Mouse (Mus musculus) frontal cortex, adult (tissue): ENCODE measurements around the gene Rhbg.

Experiments used
- ATAC-seq: cut with Nextera tagmentation; 2 replicates; pipeline ENCODE4 v1.9.2; 2017; ENCODE audit warnings: mild to moderate bottlenecking, moderate library complexity, mixed read lengths; ENCODE audit not compliant: low TSS enrichment

Gene Rhbg

DNA sequence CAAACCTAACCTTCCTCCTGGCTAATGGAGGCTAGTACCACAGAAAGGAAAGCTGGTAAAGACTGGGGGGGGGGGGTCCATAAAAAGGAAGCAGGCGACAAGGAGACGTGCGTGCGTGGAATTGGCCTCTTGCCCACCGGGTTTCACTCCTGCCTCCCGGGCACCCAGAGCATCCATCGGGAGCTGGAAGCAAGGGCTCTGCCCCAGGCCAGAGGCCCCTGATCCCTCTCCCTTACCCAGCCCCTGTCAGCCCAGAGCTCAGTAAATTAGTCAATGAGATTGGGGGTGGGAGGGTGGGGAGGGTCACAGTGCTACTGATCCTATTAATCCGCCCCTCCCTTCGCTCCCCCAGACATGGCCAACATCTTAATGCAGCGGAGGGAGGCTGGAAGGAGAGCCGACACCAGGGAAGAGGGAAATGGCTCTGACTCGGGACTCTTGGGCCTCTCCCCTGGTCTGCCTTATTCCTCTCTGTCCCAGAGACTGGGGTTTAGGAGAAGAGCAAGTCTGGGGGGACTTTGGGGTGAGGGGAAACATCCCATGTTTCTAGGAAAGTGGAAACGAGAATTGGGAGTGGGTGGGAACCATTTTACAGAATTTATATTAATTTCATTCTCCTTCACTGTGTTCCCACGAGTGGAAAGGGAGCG, 46.9 kb downstream of the Rhbg start:
- ATAC-seq, result no peak

DNA sequence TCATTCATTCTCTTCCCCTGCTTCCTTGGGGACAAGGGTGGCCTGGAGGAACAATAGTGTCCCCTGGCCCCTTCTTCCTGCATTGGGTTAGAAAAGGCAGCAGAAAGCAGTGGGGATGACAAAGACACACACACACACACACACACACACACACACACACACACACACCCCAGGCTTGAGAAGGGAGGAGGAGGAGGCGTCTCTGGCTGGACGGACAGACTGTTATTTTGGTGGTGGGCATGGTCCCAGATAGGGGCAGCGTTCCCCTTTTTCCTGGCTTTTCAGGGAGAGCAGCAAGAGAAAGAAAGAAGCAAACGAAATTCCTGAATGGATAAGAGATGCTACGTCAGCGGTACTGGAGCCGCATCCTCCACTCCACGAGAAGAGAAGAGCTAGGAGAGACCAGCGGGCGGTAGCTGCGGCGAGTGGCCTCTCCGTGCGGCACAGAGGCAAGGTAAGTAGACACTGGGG, 47.6 kb downstream of the Rhbg start:
- ATAC-seq, result peak; percentile 50

DNA sequence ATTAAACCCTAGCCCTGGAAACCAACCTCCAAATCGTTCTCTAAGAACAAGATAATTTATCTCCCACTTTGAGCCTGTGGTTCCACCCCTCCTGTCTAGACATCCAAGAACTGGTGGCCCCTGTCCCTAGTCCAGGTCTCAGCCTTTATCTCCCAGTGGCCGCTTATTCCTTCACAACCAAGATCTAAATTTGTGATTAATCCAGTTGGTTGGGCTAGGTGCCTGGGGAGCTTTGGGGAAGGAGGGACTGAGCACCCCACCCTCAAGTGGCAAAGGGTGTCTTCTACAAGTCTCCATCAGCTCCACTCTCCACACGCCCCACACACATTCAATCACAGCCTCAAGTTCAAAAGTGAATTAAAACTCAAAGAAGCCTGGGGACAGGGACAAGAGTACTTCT, 48.0 kb downstream of the Rhbg start:
- ATAC-seq, result no peak

DNA sequence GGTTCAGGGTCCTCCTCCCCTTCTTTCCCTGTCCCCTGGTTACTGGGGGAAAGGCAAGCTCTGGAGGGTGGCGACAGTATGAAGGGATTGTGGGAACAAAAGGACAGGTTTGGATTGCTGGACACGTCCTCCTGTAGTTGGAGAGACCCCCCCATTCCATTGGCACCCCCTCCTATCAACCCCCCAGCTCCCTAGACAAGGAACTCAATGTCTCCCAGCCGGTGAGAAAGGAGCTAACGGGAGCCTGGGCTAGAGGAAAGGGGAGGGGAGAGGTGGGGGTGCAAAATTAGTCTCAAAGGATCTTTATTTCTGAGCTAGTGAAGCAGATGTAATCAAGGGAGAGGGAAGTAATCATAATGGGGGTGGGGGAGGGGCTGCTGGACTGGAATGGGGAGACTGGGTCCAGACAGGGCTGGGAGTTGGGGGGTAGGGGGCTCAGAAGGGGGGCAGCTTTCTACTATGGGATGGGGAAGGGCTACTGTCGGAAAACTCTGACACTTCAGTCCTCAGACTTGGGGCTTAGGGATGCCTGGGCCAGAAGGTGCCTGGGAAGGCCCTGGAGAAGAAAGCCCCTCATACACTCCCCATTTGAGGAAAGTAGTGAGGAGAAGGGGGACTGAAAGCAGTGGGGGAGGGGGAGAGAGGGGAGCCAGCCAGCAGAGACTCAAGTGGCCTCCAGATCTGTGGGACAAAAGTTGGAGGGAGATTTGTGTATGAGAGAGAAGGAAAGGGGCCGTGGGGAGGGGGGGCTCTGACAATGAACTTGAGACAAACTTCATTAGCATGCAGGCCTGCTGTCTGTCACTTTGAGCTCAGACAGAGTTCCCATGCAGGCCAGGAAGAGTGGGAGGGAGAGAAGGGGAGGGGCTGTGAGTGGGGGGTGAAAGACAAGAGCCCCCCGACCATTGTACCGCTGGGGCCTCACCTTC, 48.7 kb downstream of the Rhbg start:
- no peak for ATAC-seq

DNA sequence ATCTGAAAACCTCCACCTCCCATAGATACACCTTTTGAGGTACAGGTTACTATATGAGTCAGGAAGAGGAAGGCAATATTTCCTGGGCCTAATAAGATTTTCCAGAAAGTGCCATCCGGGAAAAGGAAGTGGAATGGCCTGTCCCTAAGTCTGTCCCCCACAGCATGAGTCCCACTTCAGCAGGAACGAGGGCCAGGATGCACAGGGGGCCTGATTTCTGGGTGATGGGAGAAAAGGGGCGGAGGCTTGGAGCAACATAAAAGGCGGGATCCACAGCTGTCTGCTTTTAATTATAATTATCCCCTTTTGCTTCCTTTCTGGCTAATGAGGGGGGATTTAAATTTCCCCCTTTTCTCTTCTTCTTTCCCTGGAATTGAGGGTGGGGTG, 49.3 kb downstream of the Rhbg start:
- ATAC-seq, result no peak

DNA sequence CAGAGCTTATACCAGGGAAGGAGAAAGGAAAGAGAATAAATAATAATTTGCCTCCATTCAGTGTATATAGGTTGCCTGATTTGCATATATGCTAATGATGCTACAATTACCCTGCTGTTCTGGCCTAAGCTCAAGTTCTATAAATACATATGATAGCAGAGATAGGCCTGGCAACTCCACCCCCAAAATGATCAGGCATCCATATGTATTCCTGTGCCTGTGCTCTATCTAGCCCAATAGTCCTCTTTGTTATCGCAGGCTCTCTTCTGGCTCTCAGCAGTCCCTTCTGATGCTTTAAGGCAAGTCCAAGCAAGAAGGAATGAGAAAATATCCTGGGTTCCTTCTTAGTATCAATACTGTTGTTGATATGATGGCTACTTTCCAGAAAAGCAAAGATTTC, 49.8 kb downstream of the Rhbg start:
- peak; percentile 6; the same call in 1 of the 2 replicates for ATAC-seq

DNA sequence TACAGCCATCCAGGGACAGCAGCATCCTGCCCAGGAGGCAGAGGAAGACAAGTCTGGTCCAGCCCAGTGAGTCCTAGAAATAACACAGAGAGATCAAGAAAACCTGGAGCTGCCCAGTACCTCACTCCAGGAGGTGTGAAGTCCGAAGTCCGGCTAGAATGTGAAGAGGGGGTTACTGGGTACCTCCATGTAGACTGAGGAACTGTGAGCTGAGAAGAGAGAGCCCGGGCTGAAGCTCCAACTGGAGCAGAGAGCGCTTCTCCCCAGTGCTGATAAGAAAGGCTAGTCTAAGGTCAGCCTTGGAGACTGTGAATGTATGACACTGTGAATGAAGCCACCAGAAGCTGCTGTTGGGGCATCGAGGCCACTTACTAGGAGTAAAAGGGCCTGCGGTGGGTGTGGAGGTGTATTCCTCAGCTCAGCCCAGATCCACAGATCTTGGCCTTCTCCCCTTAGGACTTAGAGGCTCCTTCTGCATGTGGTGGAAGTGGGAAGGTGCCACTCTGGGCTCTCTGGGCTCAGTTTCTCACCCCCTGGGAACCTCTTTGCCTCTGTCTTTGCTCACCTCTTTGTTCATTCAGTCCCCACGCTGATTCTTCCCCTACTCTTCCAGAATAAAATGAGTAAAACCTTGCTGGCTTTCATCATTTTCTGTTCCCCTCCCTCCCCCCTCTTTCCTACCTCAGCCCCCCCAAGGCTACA, 50.4 kb downstream of the Rhbg start:
- no peak for ATAC-seq

DNA sequence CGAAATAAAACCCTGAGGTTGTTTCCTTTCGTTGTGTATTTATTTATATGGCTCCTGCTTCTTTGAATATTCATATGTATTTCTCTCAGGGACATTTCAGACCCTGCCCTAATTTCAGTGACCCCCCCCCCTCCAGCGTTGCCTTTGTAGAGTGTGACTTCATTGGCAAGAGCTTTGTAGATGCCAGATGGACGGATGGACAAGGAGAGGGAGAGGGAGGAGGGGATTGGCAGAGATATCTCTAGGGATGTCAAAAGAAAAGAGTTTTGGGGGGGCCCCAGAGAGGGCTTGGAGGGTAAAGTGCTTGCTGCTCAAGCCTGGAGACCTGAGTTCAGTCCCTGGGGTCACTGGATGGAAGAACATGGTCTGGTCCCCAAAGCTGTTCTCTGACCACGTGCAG, 51.1 kb downstream of the Rhbg start:
- ATAC-seq, result no peak

DNA sequence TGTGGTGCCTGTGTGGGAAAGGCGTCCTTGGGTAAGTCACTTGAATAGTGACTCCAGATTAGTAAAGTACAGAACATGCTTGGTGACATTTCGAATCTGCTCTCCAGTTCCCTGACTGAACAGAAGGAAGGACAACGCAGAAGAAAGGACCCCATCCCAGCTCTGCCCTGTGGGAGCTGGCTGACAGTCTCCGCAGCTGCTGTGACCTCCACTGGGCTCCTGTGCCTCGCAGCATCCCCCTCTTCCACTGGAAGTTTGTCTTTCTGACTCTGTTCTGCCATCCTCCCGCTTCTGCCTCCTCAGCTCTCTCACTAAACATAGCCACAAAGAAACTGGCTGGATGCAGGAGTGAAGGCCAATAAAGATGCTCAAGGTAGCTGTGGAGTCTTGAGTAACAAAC, 51.5 kb downstream of the Rhbg start:
- ATAC-seq, result no peak

DNA sequence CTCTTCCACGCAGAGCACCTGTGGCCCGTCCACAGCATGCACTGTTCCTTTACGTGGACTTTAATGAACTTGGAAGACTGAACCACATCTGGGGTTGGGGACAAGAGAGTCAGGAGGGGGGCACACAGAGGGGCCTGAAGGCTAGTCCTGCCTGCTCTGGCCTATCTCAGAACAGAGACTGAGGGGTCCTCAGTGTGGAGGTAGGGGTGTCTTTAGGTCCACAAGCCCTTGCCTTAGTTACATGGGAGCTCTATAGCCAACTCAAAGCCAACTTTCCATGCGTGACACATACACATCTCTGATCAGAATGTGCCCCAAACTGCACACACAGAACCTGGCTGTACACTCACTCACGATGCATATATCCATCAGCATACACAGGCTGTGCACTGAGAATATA, 52.9 kb downstream of the Rhbg start:
- no peak for ATAC-seq

DNA sequence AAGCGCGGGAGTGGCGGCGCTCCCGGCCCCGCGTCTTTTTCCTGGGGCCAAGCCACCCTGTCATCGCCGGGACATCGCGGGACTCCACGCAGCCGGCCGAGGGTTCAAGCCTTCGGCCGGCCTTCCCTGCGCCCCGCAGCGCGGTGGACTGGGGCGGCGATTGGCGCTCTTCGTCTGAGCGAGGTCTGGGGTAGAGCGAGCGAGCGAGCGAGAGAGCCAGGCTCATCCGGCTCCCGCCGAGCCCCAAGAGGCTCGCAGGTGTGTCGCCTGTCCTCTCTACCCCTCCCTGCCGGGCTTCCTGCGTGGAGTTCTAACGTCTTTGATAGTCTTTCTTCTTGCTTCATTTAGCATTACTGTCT, 53.6 kb downstream of the Rhbg start:
- ATAC-seq, result no peak

DNA sequence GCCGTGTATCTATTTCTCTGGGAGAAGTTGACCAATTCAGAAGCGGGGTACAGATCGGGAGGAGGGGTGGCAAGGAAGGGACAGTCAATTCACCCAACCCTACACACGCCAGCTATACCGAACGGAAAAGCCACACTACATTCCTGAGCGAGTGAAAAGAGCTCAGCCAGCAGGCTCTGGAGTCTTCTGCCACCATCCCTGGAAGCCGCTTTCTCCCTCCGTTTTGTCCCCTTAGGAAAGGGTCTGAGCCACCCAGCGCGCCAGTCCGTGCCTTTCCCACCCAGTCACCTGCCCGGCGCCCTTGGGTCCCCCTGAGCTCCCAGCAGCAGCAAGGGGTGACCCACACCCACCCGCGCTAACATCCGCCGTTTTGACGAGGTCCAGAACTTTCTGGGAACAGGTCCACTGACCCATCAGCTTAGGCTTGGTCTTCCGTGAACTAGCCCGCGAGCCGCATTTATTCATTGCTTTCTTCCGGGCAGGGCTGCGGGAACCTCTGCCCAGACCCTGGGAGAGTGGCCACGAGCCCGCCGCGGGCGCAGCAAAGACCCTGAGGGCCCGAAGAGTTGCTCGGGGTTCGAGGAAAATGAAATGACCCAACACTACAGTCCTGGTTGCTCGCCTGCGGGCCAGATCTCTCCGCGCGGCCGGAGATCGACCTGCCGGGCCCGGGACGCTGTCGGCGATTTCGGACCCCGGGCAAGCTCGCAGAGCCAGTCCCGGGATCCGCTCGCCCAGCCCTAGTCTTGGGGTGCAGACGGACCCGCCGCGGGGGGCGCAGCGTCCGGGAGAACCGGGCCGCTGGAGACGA, 54.1 kb downstream of the Rhbg start:
- peak; percentile 7; the same call in 1 of the 2 replicates for ATAC-seq

DNA sequence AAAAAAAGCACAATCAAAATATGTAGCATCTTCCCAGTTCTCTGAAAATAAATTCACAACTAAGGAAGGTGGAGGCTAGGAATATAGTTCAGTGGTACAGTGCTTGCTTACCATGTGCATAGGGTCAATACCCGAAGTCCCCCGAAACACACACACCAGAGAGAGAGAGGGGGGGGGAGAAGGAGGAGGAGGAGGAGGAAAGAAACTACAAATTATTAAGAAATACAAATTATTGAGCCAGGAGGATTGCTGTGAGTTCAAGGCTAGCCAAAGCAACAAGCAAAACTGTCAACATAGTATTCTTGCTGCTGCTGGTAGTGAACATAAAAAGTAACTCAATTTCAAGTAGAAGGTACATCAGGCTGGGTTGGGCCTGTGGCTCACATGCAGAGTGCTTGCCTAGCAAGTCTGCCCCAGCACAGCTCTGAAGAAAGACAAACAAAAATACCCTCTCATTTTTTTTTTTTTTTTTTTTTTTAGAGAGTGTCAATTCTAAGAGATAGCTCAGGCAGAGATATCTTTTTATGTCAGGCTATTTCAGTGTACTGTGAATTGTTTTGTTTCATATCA, 54.9 kb downstream of the Rhbg start:
- ATAC-seq, result no peak

DNA sequence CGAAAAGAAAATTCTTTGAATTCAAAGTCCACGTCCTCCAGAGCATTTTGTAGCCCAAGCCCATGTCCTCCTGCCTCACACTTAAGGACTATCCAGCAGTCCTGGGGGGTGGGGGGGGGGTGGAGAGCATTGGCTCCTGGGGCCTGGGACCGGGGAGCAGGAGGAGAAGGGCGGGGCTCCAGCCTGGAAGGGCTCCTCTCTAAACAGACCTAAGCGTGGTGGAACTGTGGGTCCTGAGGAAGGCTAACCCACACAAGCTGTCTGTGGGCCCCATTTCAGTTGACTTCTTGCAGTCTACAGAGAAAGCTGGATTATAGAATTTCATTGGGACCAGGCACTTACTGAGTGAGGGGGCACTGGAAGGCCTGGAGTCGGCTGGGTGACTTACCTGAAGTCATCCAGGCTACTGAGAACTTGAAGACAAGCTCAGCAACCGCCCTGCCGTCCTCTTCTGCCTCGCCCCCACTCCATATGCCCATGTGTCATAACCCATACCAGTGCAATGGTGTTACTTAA, 55.9 kb downstream of the Rhbg start:
- ATAC-seq, result no peak

DNA sequence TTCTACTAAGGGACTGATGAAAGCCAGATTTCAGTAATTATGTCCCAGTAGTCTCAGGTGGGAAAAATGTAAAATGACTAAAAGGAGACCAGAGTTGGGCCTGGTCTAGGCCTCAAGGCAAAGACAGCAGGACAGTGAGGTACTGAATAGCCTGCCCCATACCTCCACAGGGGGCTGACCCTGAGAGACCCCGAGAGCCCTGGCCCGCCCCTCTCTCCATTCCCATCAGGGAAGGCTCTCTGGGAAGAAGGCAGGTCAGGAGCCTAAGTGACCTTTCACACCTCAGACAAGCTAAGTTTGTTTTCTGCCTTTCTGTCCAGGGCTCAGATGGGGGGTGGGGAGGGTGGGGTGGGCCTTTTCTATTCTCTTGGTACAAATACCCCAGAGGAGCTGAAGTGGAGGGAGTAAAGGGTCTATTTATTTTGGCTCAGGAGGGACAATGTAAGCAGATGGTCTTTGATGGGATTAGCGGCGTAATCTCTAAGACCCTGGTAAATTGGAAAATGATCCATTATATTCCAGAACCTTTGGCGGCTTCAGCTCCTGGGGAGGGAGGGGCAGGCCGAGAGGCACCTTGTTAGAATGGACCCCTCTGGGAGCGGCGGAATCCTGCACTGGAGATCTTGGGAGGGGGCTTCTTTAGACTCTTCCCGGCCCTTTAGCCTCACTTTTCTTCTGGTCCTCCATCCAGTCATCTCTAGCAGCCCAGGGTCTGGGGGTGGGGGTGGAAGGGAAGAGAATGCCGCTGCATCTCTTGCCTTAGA, 56.6 kb downstream of the Rhbg start:
- ATAC-seq, result no peak
